Mouse (Mus musculus): ENCODE measurements around the gene Slc16a11.

DNA sequence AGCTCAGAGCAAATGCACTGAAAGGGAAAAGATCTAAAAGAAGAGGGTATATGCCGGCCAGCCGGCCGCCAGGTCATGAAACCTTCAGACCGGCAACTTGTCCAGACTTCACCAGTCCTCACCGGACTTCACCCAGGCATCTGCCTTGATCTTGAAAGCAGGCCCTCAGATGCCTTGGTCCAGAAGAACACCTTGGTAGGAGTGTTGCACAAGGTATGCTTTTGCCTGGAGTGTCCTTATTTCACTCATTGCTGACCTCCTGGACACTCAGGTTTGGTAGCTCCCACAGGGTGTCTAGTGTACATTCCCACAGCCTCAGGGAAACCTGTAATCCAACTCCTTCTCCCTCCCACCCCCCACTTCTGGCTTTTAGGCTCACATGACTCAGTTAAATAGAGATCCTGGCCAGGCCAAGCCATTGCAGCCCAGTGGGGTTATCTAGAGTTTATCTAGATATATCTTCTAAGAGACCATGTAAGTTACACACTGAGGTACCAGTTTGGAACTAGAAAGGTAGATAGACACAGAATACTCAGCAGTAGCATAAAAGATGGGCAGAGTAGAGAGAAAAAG, 12.4 kb upstream of the Slc16a11 start:
- no peak for TF ChIP-seq CTCF (conservative IDR thresholded peaks at IDR 0.05; ENCODE audit: low read length)
- TF ChIP-seq NANOG (IDR thresholded peaks at IDR 0.05; ENCODE audit: borderline replicate concordance, low read length) = no peak
